Mouse (Mus musculus) liver, adult 2 months (tissue): ENCODE measurements around the gene 4930469K13Rik.

Source experiments
- CTCF ChIP-seq: fragments of 200-500 bp; IDR thresholded peaks from 2 replicates; pipeline ENCODE4 v1.5.1; 2011; ENCODE audit warnings: low read depth, low read length, control low read depth
- POLR2A ChIP-seq: fragments of 200-500 bp; IDR thresholded peaks from 2 replicates; pipeline ENCODE4 v1.6.1; 2011; ENCODE audit warnings: low read length, control low read depth; ENCODE audit not compliant: insufficient read depth; ENCODE audit errors: extremely low read depth

GRCm38 (mm10) chr11:33934286-33934685 lies 164.1 kb downstream of the 4930469K13Rik start:
- no peak for TF ChIP-seq POLR2A
- peak; percentile 43 for TF ChIP-seq CTCF
